Mouse (Mus musculus): ENCODE measurements around the gene Slc9a5. TPM values are rescaled to one million over a fixed set of nuclear protein-coding genes. Genes with fewer than 3 reads are reported as not detected.

Slc9a5 gene
- total and polyA plus RNA-seq, 3 experiments = 0.49 to 0.99 (median 0.68) TPM

GRCm38 (mm10) chr8:105389096-105389495, 40.5 kb downstream of the Slc9a5 start:
- Histone ChIP-seq H3K27me3 (ENCODE audit: insufficient read depth, low read length) (peaks cover 41% of the 10 kb centered on the region), H3K4me3 (ENCODE audit: low read depth, low read length) (no peak overlapping the region), H3K36me3 (replicated peaks) (no peaks in the 10 kb centered on the region), H3K9me3 (replicated peaks) (no peaks in the 10 kb centered on the region), H3K4me1 (ENCODE audit: insufficient read depth, low read depth, low read length) (no peaks in the 10 kb centered on the region)
- ATAC-seq (ENCODE audit: extremely low read depth, insufficient number of reproducible peaks, low FRiP score, poor library complexity, severe bottlenecking) (no peak), DNase-seq (ENCODE audit: low spot score) (no peak)
- TF ChIP-seq TAL1 (conservative IDR thresholded peaks at IDR 0.05; ENCODE audit: low read depth, low read length) (no peak), CTCF (IDR thresholded peaks at IDR 0.05; ENCODE audit: low read depth, low read length) (no peak), GATA2 (IDR thresholded peaks at IDR 0.05; ENCODE audit: borderline replicate concordance, low read depth, low read length) (no peak), GATA1 (IDR thresholded peaks at IDR 0.05; ENCODE audit: borderline replicate concordance, low read length) (no peak), POLR2AphosphoS5 (IDR thresholded peaks at IDR 0.05; ENCODE audit: insufficient replicate concordance, low read depth, low read length) (no peak)

DNA sequence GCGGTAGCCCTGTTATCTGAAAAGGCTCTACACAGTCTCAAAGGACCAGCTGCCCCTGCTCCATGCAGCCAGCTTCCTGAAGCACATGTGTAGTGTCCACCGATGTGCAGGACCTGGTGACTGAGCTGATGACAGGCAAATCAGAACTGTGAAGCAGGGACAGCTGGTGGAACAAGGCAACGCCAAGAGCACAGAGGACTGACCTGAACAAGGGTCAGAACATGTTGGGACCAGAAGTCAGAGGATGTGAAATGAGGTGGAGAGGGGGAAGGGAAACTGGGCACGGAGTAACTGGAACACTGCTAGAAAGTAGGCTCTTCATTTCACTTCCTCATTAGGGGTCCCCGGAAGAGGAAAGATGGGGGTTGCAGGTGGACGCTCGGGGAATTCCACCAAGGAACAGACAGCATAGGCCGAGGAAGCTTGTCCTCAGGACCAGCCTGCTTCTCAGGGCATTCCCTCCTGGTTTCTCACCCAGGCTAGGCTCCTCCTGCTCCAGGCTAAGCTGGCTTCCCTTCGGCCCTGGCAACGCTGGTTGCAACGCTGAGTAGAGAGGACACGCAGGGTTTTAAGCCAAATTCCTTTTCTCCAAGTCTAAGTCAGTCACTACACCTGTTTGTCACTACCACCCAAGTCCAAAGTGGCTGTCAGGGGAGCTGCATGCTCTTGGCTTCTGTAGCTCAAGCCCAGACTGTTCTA, 44.6 kb downstream of the Slc9a5 start:
- no peaks in the 10 kb centered on the region for H3K4me1 ChIP-seq (ENCODE audit: insufficient read depth, low read depth, low read length)
- ATAC-seq (ENCODE audit: extremely low read depth, insufficient number of reproducible peaks, low FRiP score, poor library complexity, severe bottlenecking) (no peak), DNase-seq (ENCODE audit: low spot score) (no peak)
- H3K9me3 ChIP-seq (replicated peaks) = no peaks in the 10 kb centered on the region
- TF ChIP-seq POLR2AphosphoS5 (IDR thresholded peaks at IDR 0.05; ENCODE audit: insufficient replicate concordance, low read depth, low read length) = no peak
- TF ChIP-seq TAL1 (conservative IDR thresholded peaks at IDR 0.05; ENCODE audit: low read depth, low read length) = no peak
- no peak for TF ChIP-seq GATA1 (IDR thresholded peaks at IDR 0.05; ENCODE audit: borderline replicate concordance, low read length)
- no peak for TF ChIP-seq GATA2 (IDR thresholded peaks at IDR 0.05; ENCODE audit: borderline replicate concordance, low read depth, low read length)
- TF ChIP-seq CTCF (IDR thresholded peaks at IDR 0.05; ENCODE audit: low read depth, low read length) = no peak
- H3K4me3 ChIP-seq (ENCODE audit: low read depth, low read length) = no peak overlapping the region
- no peaks in the 10 kb centered on the region for H3K36me3 ChIP-seq (replicated peaks)
- H3K27me3 ChIP-seq (ENCODE audit: insufficient read depth, low read length) = peaks cover 43% of the 10 kb centered on the region

DNA sequence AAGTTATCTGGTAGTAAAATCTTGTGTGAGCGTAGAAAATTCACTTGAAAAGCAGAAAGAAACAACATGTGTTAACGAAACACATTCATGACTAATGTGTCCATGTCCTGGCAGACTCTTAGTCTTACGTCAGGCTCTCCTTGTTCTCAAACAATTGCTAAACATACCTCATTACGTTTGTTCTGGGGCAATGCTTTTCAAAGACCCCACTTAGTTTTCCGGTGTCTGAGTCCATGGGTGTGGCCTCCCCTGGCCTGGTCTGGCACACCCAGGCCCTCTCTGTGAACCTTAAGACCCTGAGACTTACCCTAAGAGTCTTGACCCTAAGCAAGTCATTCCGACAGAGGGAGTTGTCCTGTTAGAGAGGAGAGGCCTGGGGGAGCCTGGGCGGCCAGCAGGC, 45.3 kb downstream of the Slc9a5 start:
- Histone ChIP-seq H3K36me3 (replicated peaks) (no peaks in the 10 kb centered on the region), H3K9me3 (replicated peaks) (no peaks in the 10 kb centered on the region), H3K4me3 (ENCODE audit: low read depth, low read length) (no peak overlapping the region), H3K4me1 (ENCODE audit: insufficient read depth, low read depth, low read length) (no peaks in the 10 kb centered on the region), H3K27me3 (ENCODE audit: insufficient read depth, low read length) (peaks cover 46% of the 10 kb centered on the region)
- ATAC-seq (ENCODE audit: extremely low read depth, insufficient number of reproducible peaks, low FRiP score, poor library complexity, severe bottlenecking) = no peak
- no peak for TF ChIP-seq GATA2 (IDR thresholded peaks at IDR 0.05; ENCODE audit: borderline replicate concordance, low read depth, low read length)
- TF ChIP-seq POLR2AphosphoS5 (IDR thresholded peaks at IDR 0.05; ENCODE audit: insufficient replicate concordance, low read depth, low read length) = no peak
- DNase-seq (ENCODE audit: low spot score) = no peak

GRCm38 (mm10) chr8:105397747-105398146, 49.1 kb downstream of the Slc9a5 start:
- H3K4me1 ChIP-seq (ENCODE audit: insufficient read depth, low read depth, low read length) = no peaks in the 10 kb centered on the region
- DNase-seq (ENCODE audit: low spot score) (peak; percentile 61), ATAC-seq (ENCODE audit: extremely low read depth, insufficient number of reproducible peaks, low FRiP score, poor library complexity, severe bottlenecking) (no peak)
- H3K4me3 ChIP-seq (ENCODE audit: low read depth, low read length) = no peak overlapping the region
- TF ChIP-seq CTCF (IDR thresholded peaks at IDR 0.05; ENCODE audit: low read depth, low read length) (peak; percentile 55; the same call in 1 of the 2 replicates), TAL1 (conservative IDR thresholded peaks at IDR 0.05; ENCODE audit: low read depth, low read length) (no peak), GATA2 (IDR thresholded peaks at IDR 0.05; ENCODE audit: borderline replicate concordance, low read depth, low read length) (no peak)
- no peaks in the 10 kb centered on the region for H3K9me3 ChIP-seq (replicated peaks)
- H3K27me3 ChIP-seq (ENCODE audit: insufficient read depth, low read length) = peaks cover 45% of the 10 kb centered on the region
- H3K36me3 ChIP-seq (replicated peaks) = no peaks in the 10 kb centered on the region

GRCm38 (mm10) chr8:105400016-105400415, 51.4 kb downstream of the Slc9a5 start:
- ATAC-seq (ENCODE audit: extremely low read depth, insufficient number of reproducible peaks, low FRiP score, poor library complexity, severe bottlenecking) (no peak), DNase-seq (ENCODE audit: low spot score) (no peak)
- Histone ChIP-seq H3K27me3 (ENCODE audit: insufficient read depth, low read length) (peaks cover 35% of the 10 kb centered on the region), H3K9me3 (replicated peaks) (no peaks in the 10 kb centered on the region), H3K4me1 (ENCODE audit: insufficient read depth, low read depth, low read length) (no peaks in the 10 kb centered on the region), H3K4me3 (ENCODE audit: low read depth, low read length) (no peak overlapping the region), H3K36me3 (replicated peaks) (no peaks in the 10 kb centered on the region)
- TF ChIP-seq GATA1 (IDR thresholded peaks at IDR 0.05; ENCODE audit: borderline replicate concordance, low read length) (no peak), CTCF (IDR thresholded peaks at IDR 0.05; ENCODE audit: low read depth, low read length) (no peak), GATA2 (IDR thresholded peaks at IDR 0.05; ENCODE audit: borderline replicate concordance, low read depth, low read length) (no peak), POLR2AphosphoS5 (IDR thresholded peaks at IDR 0.05; ENCODE audit: insufficient replicate concordance, low read depth, low read length) (no peak), TAL1 (conservative IDR thresholded peaks at IDR 0.05; ENCODE audit: low read depth, low read length) (no peak)

DNA sequence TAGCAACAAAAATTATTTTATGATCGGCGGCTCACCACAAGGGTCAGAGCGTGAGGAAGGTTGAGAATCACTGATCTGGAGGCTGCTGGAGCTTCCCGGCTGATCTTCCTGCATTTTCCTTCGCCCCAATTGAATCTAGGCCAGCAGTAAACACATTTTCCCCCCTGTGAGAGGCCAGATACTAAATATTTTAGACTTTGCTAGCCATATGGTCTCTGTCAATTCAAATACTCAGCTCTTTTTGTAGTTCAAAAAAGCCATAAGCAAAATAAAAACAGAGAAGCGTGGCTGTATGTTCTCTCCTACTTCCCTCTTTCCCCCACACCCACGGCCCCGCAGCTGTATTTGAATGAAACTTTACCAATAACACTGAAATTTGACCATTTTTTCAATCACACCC, 54.8 kb downstream of the Slc9a5 start:
- Histone ChIP-seq H3K4me3 (ENCODE audit: low read depth, low read length) (no peak overlapping the region), H3K36me3 (replicated peaks) (no peaks in the 10 kb centered on the region), H3K4me1 (ENCODE audit: insufficient read depth, low read depth, low read length) (no peaks in the 10 kb centered on the region), H3K9me3 (replicated peaks) (no peaks in the 10 kb centered on the region), H3K27me3 (ENCODE audit: insufficient read depth, low read length) (peaks cover 22% of the 10 kb centered on the region)
- TF ChIP-seq POLR2AphosphoS5 (IDR thresholded peaks at IDR 0.05; ENCODE audit: insufficient replicate concordance, low read depth, low read length) = no peak
- no peak for TF ChIP-seq TAL1 (conservative IDR thresholded peaks at IDR 0.05; ENCODE audit: low read depth, low read length)
- ATAC-seq (ENCODE audit: extremely low read depth, insufficient number of reproducible peaks, low FRiP score, poor library complexity, severe bottlenecking) (no peak), DNase-seq (ENCODE audit: low spot score) (no peak)

GRCm38 (mm10) chr8:105404496-105404895, 55.9 kb downstream of the Slc9a5 start:
- no peak overlapping the region for H3K4me3 ChIP-seq (ENCODE audit: low read depth, low read length)
- H3K36me3 ChIP-seq (replicated peaks) = no peaks in the 10 kb centered on the region
- TF ChIP-seq GATA1 (IDR thresholded peaks at IDR 0.05; ENCODE audit: borderline replicate concordance, low read length) (no peak), TAL1 (conservative IDR thresholded peaks at IDR 0.05; ENCODE audit: low read depth, low read length) (no peak), POLR2AphosphoS5 (IDR thresholded peaks at IDR 0.05; ENCODE audit: insufficient replicate concordance, low read depth, low read length) (no peak), GATA2 (IDR thresholded peaks at IDR 0.05; ENCODE audit: borderline replicate concordance, low read depth, low read length) (no peak), CTCF (IDR thresholded peaks at IDR 0.05; ENCODE audit: low read depth, low read length) (no peak)
- DNase-seq (ENCODE audit: low spot score) (no peak), ATAC-seq (ENCODE audit: extremely low read depth, insufficient number of reproducible peaks, low FRiP score, poor library complexity, severe bottlenecking) (no peak)
- no peaks in the 10 kb centered on the region for H3K4me1 ChIP-seq (ENCODE audit: insufficient read depth, low read depth, low read length)
- no peaks in the 10 kb centered on the region for H3K9me3 ChIP-seq (replicated peaks)
- peaks cover 18% of the 10 kb centered on the region for H3K27me3 ChIP-seq (ENCODE audit: insufficient read depth, low read length)

Data from G1E (cell line).